Mouse (Mus musculus) stomach, embryonic 16.5 days (tissue): Measurements from ENCODE around the gene Ackr2. TPM values are rescaled to one million over a fixed set of nuclear protein-coding genes. Genes with fewer than 3 reads are reported as not detected.

Experiments
- ATAC-seq: fragments of 200-750 bp; cut with Nextera tagmentation; 2 replicates; pipeline ENCODE4 v1.8.0; 2017; ENCODE audit warnings: moderate number of reproducible peaks, moderate TSS enrichment; ENCODE audit not compliant: insufficient read depth, low FRiP score
- H3K27ac ChIP-seq: fragments of 300-500 bp; sonication (generic); 2 replicates; pipeline ENCODE4 v1.5.1; 2014; ENCODE audit warnings: low read length
- H3K27me3 ChIP-seq: fragments of 300-500 bp; sonication (generic); 2 replicates; pipeline ENCODE4 v1.6.1; 2014; ENCODE audit warnings: low read length, control low read depth, mixed read lengths; ENCODE audit not compliant: control insufficient read depth, insufficient read depth
- H3K36me3 ChIP-seq: fragments of 300-500 bp; sonication (generic); 2 replicates; pipeline ENCODE4 v1.6.1; 2014; ENCODE audit warnings: low read length; ENCODE audit not compliant: control insufficient read depth, insufficient read depth
- H3K4me1 ChIP-seq: fragments of 300-500 bp; sonication (generic); 2 replicates; pipeline ENCODE4 v1.6.1; 2014; ENCODE audit warnings: low read length, control low read depth, mixed read lengths; ENCODE audit not compliant: control insufficient read depth, insufficient read depth
- H3K4me2 ChIP-seq: fragments of 300-500 bp; sonication (generic); 2 replicates; pipeline ENCODE4 v1.6.1; 2014; ENCODE audit warnings: low read depth, low read length, mixed read lengths
- H3K4me3 ChIP-seq: fragments of 300-500 bp; sonication (generic); replicated peaks from 2 replicates; pipeline ENCODE4 v1.5.1; 2014; ENCODE audit warnings: mild to moderate bottlenecking, low read length
- H3K9ac ChIP-seq: fragments of 300-500 bp; sonication (generic); 2 replicates; pipeline ENCODE4 v1.6.1; 2014; ENCODE audit warnings: low read length
- H3K9me3 ChIP-seq: fragments of 300-500 bp; sonication (generic); replicated peaks from 2 replicates; pipeline ENCODE4 v1.6.1; 2016; ENCODE audit warnings: low read length, control low read depth; ENCODE audit not compliant: control insufficient read depth
- WGBS: fragments of 180-500 bp; shearing (Covaris S2); extraction: QIAGEN DNeasy Blood & Tissue Kit; methylation state at CpG from one replicate; pipeline ENCODE4 v1.1.7; 2014; 5-methylcytosine and 5-hydroxymethylcytosine counted together
- polyA plus RNA-seq: library from polyadenylated mRNA; unstranded; fragments of >200 nt; fragmentation: Nextera tagmentation; extraction: Ambion mirVana; gene quantifications from 2 replicates; pipeline ENCODE4 v1.2.1, GENCODE M21; 2015

Gene Ackr2
- polyA plus RNA-seq, result 0.45 and 0.63 TPM in 2 replicates

GRCm38 (mm10) chr9:121898245-121898644 is at the start of gene Ackr2:
TSS of gene Ackr2 (plus strand) at chr9:121898355.
- H3K36me3 ChIP-seq, result no peaks in the 10 kb centered on the region
- 76% methylated on average over 9 of the region's 9 CpGs for WGBS
- H3K4me2 ChIP-seq, result no peak within 1 kb of the TSS

GRCm38 (mm10) chr9:121854246-121854645 is 43.9 kb upstream of the Ackr2 start:
- no peak overlapping the region for H3K9ac ChIP-seq
- peaks cover 15% of the 10 kb centered on the region for H3K4me1 ChIP-seq
- H3K36me3 ChIP-seq, result peaks cover 5% of the 10 kb centered on the region; the same call in 1 of the 2 replicates
- H3K4me3 ChIP-seq, result no peak overlapping the region
- peak overlapping the region; percentile 45; the same call in 1 of the 2 replicates for H3K27ac ChIP-seq
- no peaks in the 10 kb centered on the region for H3K27me3 ChIP-seq
- 0 out of 2 replicates have a peak overlapping the region, but pooled peaks have one; percentile 21 for H3K4me2 ChIP-seq
- WGBS, result 74% methylated on average over 3 of the region's 3 CpGs
- ATAC-seq, result no peak
- H3K9me3 ChIP-seq, result no peaks in the 10 kb centered on the region

More at GRCm38 (mm10) chr9:121898245-121898644, at the start of gene Ackr2:
- Histone ChIP-seq H3K27me3 (no peaks in the 10 kb centered on the region), H3K27ac (peak within 1 kb of the TSS; percentile 81), H3K4me3 (no peak within 1 kb of the TSS), H3K9ac (no peak within 1 kb of the TSS), H3K9me3 (no peaks in the 10 kb centered on the region), H3K4me1 (peaks cover 13% of the 10 kb centered on the region; the same call in 1 of the 2 replicates)
- no peak for ATAC-seq

GRCm38 (mm10) chr9:121856649-121857416 is 41.3 kb upstream of the Ackr2 start:
- peak overlapping the region; percentile 99 for H3K27ac ChIP-seq
- peaks cover 9% of the 10 kb centered on the region; the same call in 1 of the 2 replicates for H3K36me3 ChIP-seq
- no peaks in the 10 kb centered on the region for H3K27me3 ChIP-seq
- ATAC-seq, result peak; percentile 8; the same call in 1 of the 2 replicates
- no peaks in the 10 kb centered on the region for H3K9me3 ChIP-seq
- WGBS, result under 1% methylated on average over 39 of the region's 39 CpGs
- H3K4me2 ChIP-seq, result peak overlapping the region; percentile 64
- peaks cover 15% of the 10 kb centered on the region for H3K4me1 ChIP-seq
- H3K9ac ChIP-seq, result peak overlapping the region; percentile 89
- H3K4me3 ChIP-seq, result peak overlapping the region; percentile 86

GRCm38 (mm10) chr9:121857474-121858152 is 40.5 kb upstream of the Ackr2 start:
- Histone ChIP-seq H3K36me3 (peaks cover 6% of the 10 kb centered on the region; the same call in 1 of the 2 replicates), H3K27ac (peak overlapping the region; percentile 99), H3K27me3 (no peaks in the 10 kb centered on the region), H3K4me3 (peak overlapping the region; percentile 86), H3K9ac (peak overlapping the region; percentile 89), H3K4me2 (peak overlapping the region; percentile 64), H3K4me1 (peaks cover 15% of the 10 kb centered on the region), H3K9me3 (no peaks in the 10 kb centered on the region)
- under 1% methylated on average over 69 of the region's 70 CpGs for WGBS
- ATAC-seq, result peak; percentile 98

GRCm38 (mm10) chr9:121858153-121858488 is 40.0 kb upstream of the Ackr2 start, which contains the start of gene Higd1a:
TSS of gene Higd1a (minus strand) at chr9:121858362.
- peak within 1 kb of the TSS; percentile 89 for H3K9ac ChIP-seq
- H3K4me3 ChIP-seq, result peak within 1 kb of the TSS; percentile 86
- peak within 1 kb of the TSS; percentile 99 for H3K27ac ChIP-seq
- no peaks in the 10 kb centered on the region for H3K27me3 ChIP-seq
- peak within 1 kb of the TSS; percentile 64 for H3K4me2 ChIP-seq
- peaks cover 15% of the 10 kb centered on the region for H3K4me1 ChIP-seq
- no peaks in the 10 kb centered on the region for H3K9me3 ChIP-seq
- peaks cover 6% of the 10 kb centered on the region; the same call in 1 of the 2 replicates for H3K36me3 ChIP-seq
- no peak for ATAC-seq
- WGBS, result 13% methylated on average over 6 of the region's 6 CpGs

GRCm38 (mm10) chr9:121859345-121859744 is 38.8 kb upstream of the Ackr2 start:
- peaks cover 9% of the 10 kb centered on the region for H3K4me1 ChIP-seq
- no peak overlapping the region for H3K4me3 ChIP-seq
- no peak overlapping the region for H3K27ac ChIP-seq
- H3K27me3 ChIP-seq, result no peaks in the 10 kb centered on the region
- no peaks in the 10 kb centered on the region for H3K9me3 ChIP-seq
- no peak overlapping the region for H3K4me2 ChIP-seq
- H3K36me3 ChIP-seq, result peaks cover 6% of the 10 kb centered on the region; the same call in 1 of the 2 replicates
- 87% methylated on average over 2 of the region's 2 CpGs for WGBS
- H3K9ac ChIP-seq, result no peak overlapping the region
- no peak for ATAC-seq

- H3K4me2 ChIP-seq, result no peak overlapping the region
- no peaks in the 10 kb centered on the region for H3K27me3 ChIP-seq
- H3K4me1 ChIP-seq, result peaks cover 13% of the 10 kb centered on the region
- WGBS, result 92% methylated on average over 2 of the region's 2 CpGs
- H3K9ac ChIP-seq, result no peak overlapping the region
- H3K27ac ChIP-seq, result no peak overlapping the region
- H3K36me3 ChIP-seq, result peaks cover 6% of the 10 kb centered on the region; the same call in 1 of the 2 replicates
- no peak overlapping the region for H3K4me3 ChIP-seq
- no peaks in the 10 kb centered on the region for H3K9me3 ChIP-seq
- no peak for ATAC-seq
These were observed 37.2 kb upstream of the Ackr2 start for GRCm38 (mm10) chr9:121860921-121861320.

- WGBS, result 38% methylated on average over 4 of the region's 4 CpGs
- Histone ChIP-seq H3K4me1 (peaks cover 16% of the 10 kb centered on the region), H3K4me2 (no peak overlapping the region), H3K9ac (no peak overlapping the region), H3K9me3 (no peaks in the 10 kb centered on the region), H3K36me3 (no peaks in the 10 kb centered on the region), H3K27me3 (no peaks in the 10 kb centered on the region), H3K27ac (no peak overlapping the region), H3K4me3 (no peak overlapping the region)
- no peak for ATAC-seq
These were observed 33.3 kb upstream of the Ackr2 start for GRCm38 (mm10) chr9:121864837-121865236.
